Mouse (Mus musculus) left cerebral cortex, postnatal 14 days (tissue): ENCODE measurements around the gene Tmigd3. TPM values are rescaled to one million over a fixed set of nuclear protein-coding genes. Genes with fewer than 3 reads are reported as not detected.

ENCODE experiments used
- total RNA-seq, 2 experiments: library from RNA; stranded (reverse); gene quantifications; 2 replicates each; pipeline ENCODE4 v1.2.3; 2021

Tmigd3 gene
- total RNA-seq, 2 experiments from 2014 or later = 0.35 TPM; not detected in 1

Other genes with a start within 250 kb of the Tmigd3 start
- gene Ddx20, start 183.3 kb upstream of the Tmigd3 start, total RNA-seq = 10 to 100 TPM; 11.1 to 11.4 TPM
- gene Inka2, start 166.3 kb upstream of the Tmigd3 start, total RNA-seq = 100 to 1,000 TPM in 1 of 2 experiments, 10 to 100 TPM in 1; 75.4 to 105 TPM
- gene Rap1a, start 69.6 kb upstream of the Tmigd3 start, total RNA-seq = 10 to 100 TPM; 76.5 to 84.1 TPM
- gene Adora3, start within 50 bp of the Tmigd3 start, total RNA-seq = under 1 TPM; 0.74 to 0.83 TPM
- 1 to 10 TPM in 1 of 2 experiments, under 1 TPM in 1; 0.95 to 1.6 TPM for gene I830077J02Rik, start 61.8 kb downstream of the Tmigd3 start, total RNA-seq
- 10 to 100 TPM; 54.6 to 61.6 TPM for gene Wdr77, start 88.5 kb downstream of the Tmigd3 start, total RNA-seq
- 100 to 1,000 TPM; 295 to 299 TPM for gene Atp5f1, start 89.2 kb downstream of the Tmigd3 start, total RNA-seq
- 1 to 10 TPM; 1.3 to 1.6 TPM for gene Ovgp1, start 102.8 kb downstream of the Tmigd3 start, total RNA-seq
- under 1 TPM in 1 of 2 experiments, not detected in 1; 0.38 TPM for gene Pifo, start 143.7 kb downstream of the Tmigd3 start, total RNA-seq
- not detected for gene Chil5, start 161.9 kb downstream of the Tmigd3 start, total RNA-seq
- 1 to 10 TPM; 1.9 to 2.1 TPM for gene Chia1, start 242.3 kb downstream of the Tmigd3 start, total RNA-seq